Mouse (Mus musculus) retina, embryonic 14.5 days (tissue): ENCODE data around the gene Depp1.
A peak's percentile ranks its signal among the peaks of the same experiment; 100 is the strongest.
"Not testable (repeated sequence)": the region's sequence is repeated elsewhere in the genome, so short reads cannot be mapped to it uniquely, and the experiment has no call there.

Experiments used
- DNase-seq: peaks from one replicate; pipeline ENCODE4 v3.0.0-alpha.2; 2015; ENCODE audit warnings: low spot score

The Depp1 gene

GRCm38 (mm10) chr6:116650406-116650805 lies at the start of gene Depp1:
TSS of gene Depp1 (plus strand) at chr6:116650609.
- DNase-seq, result no peak

DNA sequence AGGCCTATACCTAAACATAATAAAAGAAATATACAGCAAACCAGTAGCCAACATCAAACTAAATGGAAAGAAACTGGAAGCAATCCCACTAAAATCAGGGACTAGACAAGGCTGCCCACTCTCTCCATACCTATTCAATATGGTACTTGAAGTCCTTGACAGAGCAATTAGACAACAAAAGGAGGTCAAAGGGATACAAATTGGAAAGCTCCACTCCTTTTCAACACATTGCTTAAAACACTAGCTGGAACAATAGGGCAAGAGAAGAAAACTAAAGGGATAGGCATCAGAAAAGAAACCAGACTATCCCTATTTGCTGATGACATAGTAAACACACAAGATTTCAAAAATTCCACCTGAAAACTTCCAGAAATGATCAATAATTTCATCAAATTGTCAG lies 49.4 kb upstream of the Depp1 start:
- not testable (repeated sequence) for DNase-seq

GRCm38 (mm10) chr6:116607230-116607629 lies 43.2 kb upstream of the Depp1 start:
- no peak for DNase-seq

DNA sequence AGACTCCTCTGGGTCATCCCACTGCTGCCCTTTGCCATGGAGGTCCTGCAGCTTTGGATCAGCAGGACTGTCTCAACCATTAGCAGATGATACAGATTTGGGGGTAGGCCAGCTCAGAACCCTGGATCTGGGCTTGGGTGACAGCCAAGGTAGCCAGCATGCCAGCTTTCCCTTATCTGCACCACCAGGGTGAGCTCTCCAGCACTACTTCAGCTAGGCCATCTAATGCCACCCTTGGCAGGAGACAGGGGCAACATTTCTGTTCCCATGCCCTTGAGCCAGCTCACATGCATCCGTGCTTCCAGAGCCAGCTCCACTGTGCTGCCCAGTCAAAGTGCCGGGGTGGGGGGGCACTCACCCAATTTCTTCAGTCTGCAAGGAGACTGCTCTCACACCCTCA lies 34.7 kb upstream of the Depp1 start:
- no peak for DNase-seq

DNA sequence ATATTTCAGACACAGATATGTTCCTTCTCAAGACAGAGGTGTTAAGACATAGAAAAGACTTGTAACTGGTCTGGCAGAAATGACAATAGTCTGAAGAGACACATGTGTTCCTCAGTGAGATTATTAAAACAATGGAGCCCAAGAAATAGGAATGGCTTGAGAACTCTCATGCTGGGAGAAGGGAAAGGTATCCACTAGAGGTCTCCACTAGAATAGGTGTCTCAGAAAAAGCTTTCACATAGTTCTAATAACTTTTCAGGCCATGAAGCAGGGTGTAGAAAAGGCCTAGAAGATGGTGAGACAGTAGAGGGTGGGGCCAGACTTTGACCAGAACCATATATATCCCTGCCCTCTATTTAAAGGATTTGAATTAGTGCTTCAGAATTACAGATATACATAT lies 32.3 kb upstream of the Depp1 start:
- no peak for DNase-seq

- DNase-seq, result no peak
These were observed 28.9 kb upstream of the Depp1 start for GRCm38 (mm10) chr6:116621318-116622023.

- not testable (repeated sequence) for DNase-seq
These were observed 24.0 kb upstream of the Depp1 start for GRCm38 (mm10) chr6:116626417-116626816.

DNA sequence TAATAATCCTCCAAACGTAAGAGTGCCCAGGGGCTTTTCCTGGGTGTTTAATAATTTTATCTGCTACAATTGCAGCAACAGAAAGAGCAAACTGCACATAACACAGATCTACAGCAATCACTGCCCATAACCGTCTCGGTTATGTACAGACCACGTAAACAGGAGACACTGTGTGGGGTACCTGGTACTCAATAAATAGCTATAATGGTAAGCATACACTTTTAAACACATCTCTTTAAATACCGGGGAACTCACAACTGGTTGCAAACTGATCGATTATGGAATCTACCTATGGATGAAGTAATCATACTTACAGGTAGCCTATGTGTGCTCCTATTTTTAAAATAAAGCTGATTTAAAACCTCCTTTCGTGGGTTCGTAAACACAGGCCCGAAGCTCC lies 22.3 kb upstream of the Depp1 start:
- DNase-seq, result no peak

DNA sequence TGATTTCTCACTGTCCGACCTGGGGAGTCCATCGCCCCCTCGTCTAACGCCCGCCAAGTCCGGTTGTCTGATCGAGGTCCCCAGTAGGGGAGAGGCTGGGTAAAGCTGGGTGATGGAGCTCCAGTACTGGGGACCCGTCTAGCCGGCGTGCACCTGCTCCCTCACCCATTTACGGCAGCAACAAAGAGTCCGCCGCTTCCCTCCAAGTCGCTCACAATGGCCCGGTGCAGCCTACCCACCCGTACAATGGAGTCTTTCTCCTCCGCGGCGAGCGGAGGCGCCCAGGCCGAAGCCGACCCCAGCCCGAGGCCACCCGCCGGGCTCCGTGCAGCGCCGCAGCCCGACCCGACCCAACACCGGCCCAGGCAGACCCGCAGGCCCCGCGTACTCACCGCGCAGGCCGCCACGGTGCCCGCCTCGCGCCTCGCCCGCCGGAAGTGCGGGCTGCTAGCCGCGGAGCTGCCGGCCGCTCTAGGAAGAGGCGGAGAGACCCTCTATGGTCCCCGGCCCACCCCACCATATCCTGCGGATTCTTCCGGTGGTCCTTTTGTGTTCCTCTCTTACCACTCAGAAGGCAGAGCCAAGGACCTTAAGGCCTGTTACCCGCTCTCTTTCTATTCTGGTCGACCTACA lies 21.8 kb upstream of the Depp1 start, which contains the start of gene Zfp422:
TSS of gene Zfp422 (minus strand) at position 461 of the 633 bp plus-strand sequence.
- peak; percentile 88 for DNase-seq

- DNase-seq, result peak; percentile 57
These were observed 20.6 kb upstream of the Depp1 start for GRCm38 (mm10) chr6:116629766-116630165.

- DNase-seq, result peak; percentile 84
These were observed 18.3 kb upstream of the Depp1 start for GRCm38 (mm10) chr6:116632129-116632528.

DNA sequence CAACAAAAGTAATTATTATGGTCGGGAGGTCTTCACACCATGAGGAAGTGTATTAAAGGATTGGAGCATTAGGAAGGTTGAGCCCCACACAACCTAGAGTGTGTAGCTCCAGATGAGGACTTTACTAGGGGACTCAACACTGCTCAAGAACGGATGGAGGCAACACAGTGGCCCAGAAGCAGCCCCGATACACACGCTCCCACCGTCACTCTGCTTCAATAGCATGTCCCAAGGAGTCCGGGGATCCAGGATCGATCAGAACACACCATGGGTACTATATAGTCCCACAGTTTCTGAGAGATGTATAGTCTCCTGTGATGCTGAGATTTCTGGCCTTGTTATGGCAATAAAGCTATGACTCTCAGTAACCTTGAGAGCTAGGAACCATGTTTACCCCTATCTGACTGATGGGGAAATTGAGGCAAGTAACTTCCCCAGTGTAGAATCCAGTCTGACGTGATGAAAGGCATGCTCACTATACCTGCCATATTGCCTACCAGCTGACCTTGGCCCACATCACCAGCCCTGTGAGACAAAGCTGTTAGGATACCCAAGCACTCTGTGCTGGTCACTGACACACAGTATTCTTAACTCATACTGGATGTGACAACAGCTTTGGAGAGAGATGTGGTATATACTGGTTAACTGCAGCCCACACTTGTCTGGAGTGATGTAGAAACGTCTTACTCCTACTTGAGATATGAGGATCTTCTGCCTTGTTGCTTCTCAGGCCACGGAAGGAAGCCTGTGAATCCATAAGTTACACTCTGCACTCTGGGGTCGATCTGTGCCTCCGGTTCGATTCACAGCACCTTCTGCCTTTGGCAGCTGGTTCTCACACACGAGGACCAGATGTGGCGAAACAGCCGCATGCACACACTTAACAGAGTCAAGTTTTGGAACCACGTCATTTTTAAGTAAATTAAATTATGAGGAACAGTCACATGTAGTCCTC lies 16.4 kb upstream of the Depp1 start:
- no peak for DNase-seq

GRCm38 (mm10) chr6:116635251-116636180 lies 14.9 kb upstream of the Depp1 start:
- DNase-seq, result no peak

- DNase-seq, result no peak
These were observed 13.7 kb upstream of the Depp1 start for GRCm38 (mm10) chr6:116636581-116637235.

DNA sequence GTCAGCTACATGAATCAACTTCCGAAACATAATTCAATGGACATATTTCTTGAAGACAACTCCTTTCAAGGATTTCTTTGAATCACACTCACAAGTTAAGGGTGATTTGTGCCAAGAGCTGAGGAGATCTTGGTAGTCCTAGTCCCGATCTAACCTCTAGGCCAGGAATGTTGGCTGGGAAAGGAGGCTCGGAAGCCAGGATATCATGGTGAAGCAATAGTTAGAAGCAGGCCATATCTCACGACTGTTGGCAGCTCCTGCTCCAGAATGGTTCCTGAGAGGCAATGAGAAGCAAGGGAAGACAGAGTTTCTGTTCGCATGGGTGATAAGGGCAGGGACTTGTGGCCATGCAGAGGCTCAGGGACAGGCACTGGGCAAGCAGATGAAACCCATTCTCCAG lies 12.9 kb upstream of the Depp1 start:
- no peak for DNase-seq

GRCm38 (mm10) chr6:116638871-116639270 lies 11.5 kb upstream of the Depp1 start:
- DNase-seq, result no peak

- DNase-seq, result no peak
These were observed 10.7 kb upstream of the Depp1 start for GRCm38 (mm10) chr6:116639663-116640062.

DNA sequence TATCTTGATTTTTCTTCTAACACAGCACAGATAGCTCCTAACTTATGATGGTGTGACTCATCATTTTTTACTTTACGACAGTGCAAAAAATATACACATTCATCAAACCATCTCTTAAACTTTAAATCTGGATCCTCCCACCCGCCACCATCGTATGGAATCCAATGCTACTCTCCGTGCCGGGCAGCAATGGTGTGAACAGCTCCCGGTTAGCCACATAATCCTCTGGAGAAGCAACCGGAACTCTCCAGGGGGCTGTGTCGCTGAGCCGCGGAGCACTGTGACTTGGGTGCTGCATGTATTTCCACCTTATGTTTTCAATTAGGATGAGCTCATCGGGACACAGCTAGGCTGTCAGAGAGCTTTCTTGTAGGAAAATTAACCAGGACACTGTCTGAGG lies 7.5 kb upstream of the Depp1 start:
- no peak for DNase-seq

DNA sequence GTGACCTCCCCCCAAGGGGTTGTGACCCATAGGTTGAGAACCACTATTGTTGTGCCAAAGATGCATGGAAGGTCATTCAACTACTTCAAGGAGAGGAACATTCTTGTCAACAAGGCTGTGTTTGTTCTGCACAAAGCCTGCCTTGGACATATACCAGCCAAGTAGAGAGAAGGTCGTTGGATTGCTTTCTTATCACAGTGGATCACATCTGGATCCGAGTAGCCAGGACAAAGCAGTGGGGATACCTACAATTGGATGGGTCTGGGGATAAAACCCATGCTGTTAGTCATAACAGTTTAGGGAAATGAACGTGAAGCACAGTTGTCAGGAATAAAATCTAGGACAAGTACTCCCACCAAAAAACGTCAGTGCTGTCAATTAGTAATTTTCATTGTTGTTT lies 6.5 kb upstream of the Depp1 start:
- DNase-seq, result no peak

DNA sequence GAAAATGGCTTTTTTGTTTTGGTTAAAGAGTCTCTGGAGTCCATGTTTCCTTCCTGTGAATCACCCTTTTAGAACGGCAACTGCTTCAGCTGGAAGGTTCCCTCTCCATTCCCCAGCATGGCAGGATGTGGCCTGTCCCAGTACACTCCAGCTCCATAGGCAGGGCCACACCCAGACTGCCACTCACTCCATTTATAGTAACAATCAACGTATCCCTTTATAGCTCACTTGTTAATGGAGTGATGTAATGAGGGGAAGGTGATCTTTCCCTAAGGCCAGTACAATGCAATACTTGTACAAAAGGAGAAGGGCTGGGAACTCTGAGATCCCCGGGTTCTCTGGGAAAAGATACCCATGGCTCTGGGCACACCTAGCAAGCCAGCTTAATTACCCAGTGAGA lies 6.1 kb upstream of the Depp1 start:
- no peak for DNase-seq

GRCm38 (mm10) chr6:116647763-116648162 lies 2.6 kb upstream of the Depp1 start:
- no peak for DNase-seq
